Mouse (Mus musculus): ENCODE measurements around the gene Gm20547. TPM values are rescaled to one million over a fixed set of nuclear protein-coding genes. Genes with fewer than 3 reads are reported as not detected.

Gene Gm20547
- not detected in 2 replicates for polyA plus RNA-seq (2014; fragmentation: Nextera tagmentation; extraction: Ambion mirVana)

DNA sequence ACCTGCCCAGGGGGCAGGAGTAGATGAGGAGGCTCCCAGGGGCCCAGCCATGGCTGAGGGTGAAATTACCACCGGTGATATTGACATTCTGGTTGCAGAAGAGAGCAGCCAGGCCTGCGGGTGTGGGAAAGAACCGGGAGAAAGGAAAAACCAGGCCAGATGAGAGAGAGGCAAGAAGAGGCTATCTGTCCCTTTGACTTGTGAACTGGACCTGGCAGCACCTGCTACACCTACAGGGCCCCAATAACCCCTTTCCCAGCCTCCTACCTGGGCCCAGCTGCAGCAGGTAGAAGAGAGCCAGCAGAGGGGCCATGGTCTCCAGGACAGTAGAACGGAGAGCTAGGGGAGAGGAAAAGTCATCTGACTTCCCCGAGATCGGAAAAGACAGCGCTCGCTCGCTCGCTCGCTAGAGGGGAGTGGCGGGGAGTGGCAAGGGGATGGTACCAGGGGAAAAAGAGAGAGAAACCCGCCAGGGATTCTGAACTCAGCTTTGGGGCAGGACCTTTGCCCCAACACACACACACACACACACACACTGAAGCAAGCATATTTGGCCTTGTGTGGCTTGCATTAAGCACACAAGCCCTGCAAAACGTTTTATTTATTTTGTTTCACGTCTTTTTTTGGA lies at the start of gene Gm20547:
TSS of gene Gm20547 (minus strand) at position 360 of the 628 bp plus-strand sequence.
- H3K4me3 ChIP-seq (ENCODE audit: low read length): no peak within 1 kb of the TSS; the same call in 1 of the 2 replicates
- ATAC-seq (ENCODE audit: low FRiP score, low TSS enrichment): no peak

DNA sequence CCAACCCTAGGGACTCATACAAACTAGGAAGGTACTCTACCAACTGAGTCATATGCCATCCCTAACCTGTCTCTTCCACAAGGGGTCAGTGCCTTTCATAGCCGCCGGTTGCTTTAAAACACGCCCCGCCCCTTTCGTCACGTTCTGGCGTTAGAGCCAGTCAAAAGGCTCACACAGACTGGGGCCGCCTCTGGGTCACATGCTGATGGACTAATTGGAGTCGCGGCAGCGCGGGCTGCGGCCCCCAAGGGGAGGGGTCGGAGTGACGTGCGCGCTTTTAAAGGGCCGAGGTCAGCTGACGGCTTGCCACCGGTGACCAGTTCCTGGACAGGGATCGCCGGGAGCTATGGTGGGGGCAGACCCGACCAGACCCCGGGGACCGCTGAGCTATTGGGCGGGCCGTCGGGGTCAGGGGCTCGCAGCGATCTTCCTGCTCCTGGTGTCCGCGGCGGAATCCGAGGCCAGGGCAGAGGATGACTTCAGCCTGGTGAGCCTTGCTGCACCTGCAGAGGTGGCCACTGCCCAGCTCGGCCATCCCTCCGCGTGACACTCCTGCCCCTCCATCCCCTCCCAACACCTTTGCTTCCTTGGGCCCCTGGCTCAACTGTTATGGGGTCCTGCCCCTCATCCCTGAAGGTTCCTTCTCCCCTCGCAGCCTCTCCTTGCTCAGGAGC lies 49.4 kb upstream of the Gm20547 start, which contains the start of gene Neu1:
TSS of gene Neu1 (plus strand) at position 193 of the 674 bp plus-strand sequence.
- under 1% methylated on average over 33 of the region's 38 CpGs for WGBS
- peak; percentile 97 for ATAC-seq (ENCODE audit: low FRiP score, low TSS enrichment)
- no peaks in the 10 kb centered on the region for H3K9me3 ChIP-seq (ENCODE audit: control insufficient read depth, low read length)
- H3K4me2 ChIP-seq (replicated peaks; ENCODE audit: low read depth, low read length): peak within 1 kb of the TSS; percentile 97
- peaks cover 9% of the 10 kb centered on the region; the same call in 1 of the 2 replicates for H3K4me1 ChIP-seq (ENCODE audit: control insufficient read depth, insufficient read depth, low read length)
- no peaks in the 10 kb centered on the region for H3K27me3 ChIP-seq (ENCODE audit: control insufficient read depth, insufficient read depth, low read length)
- H3K27ac ChIP-seq (ENCODE audit: low read depth, low read length): no peak within 1 kb of the TSS
- peaks cover 9% of the 10 kb centered on the region; the same call in 1 of the 2 replicates for H3K36me3 ChIP-seq (ENCODE audit: control insufficient read depth, insufficient read depth, low read length)
- peak within 1 kb of the TSS; percentile 68 for H3K9ac ChIP-seq (ENCODE audit: low read depth, low read length)
- H3K4me3 ChIP-seq (ENCODE audit: low read length): peak within 1 kb of the TSS; percentile 58

More for the DNA sequence above, at the start of gene Gm20547:
- no peaks in the 10 kb centered on the region for H3K9me3 ChIP-seq (ENCODE audit: control insufficient read depth, low read length)
- no peaks in the 10 kb centered on the region for H3K4me1 ChIP-seq (ENCODE audit: control insufficient read depth, insufficient read depth, low read length)
- H3K9ac ChIP-seq (ENCODE audit: low read depth, low read length): no peak within 1 kb of the TSS
- H3K4me2 ChIP-seq (replicated peaks; ENCODE audit: low read depth, low read length): peak within 1 kb of the TSS; percentile 17; the same call in 1 of the 2 replicates
- peaks cover 3% of the 10 kb centered on the region; the same call in 1 of the 2 replicates for H3K27me3 ChIP-seq (ENCODE audit: control insufficient read depth, insufficient read depth, low read length)
- WGBS: 13% methylated on average over 15 of the region's 15 CpGs
- no peaks in the 10 kb centered on the region for H3K36me3 ChIP-seq (ENCODE audit: control insufficient read depth, insufficient read depth, low read length)
- H3K27ac ChIP-seq (ENCODE audit: low read depth, low read length): no peak within 1 kb of the TSS

GRCm38 (mm10) chr17:34928841-34929240 lies 47.0 kb upstream of the Gm20547 start:
- peaks cover 9% of the 10 kb centered on the region; the same call in 1 of the 2 replicates for H3K4me1 ChIP-seq (ENCODE audit: control insufficient read depth, insufficient read depth, low read length)

DNA sequence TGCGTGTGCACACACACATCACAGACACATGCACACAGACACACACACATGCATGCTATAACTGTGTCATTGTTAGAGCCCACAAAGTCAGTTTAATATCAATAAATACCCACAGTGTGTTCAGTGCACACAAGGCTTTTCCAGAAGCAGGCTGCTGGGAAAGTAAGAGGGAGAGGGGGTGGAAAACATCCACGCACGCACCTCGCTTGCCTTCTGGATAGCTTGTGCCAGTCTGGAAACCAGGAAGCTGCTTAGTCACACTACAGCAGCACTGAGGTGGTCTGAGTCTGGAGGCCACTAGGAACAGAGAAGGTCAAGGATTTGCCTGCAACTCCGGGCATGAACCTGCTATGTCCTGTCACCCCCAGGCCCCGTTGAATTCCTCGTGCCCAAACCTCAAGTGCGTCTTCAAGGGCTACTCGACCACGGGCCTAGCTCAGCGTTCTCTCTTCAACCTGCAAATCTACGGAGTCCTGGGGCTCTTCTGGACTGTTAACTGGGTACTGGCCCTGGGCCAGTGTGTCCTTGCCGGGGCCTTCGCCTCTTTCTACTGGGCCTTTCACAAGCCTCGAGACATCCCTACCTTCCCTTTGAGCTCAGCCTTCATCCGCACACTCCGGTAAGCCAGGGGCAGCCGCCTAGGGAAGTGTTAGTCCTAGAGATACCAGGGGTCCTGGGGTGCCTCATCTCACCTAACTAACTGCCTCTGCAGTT lies 45.6 kb upstream of the Gm20547 start:
- Histone ChIP-seq H3K36me3 (ENCODE audit: control insufficient read depth, insufficient read depth, low read length) (no peaks in the 10 kb centered on the region), H3K4me3 (ENCODE audit: low read length) (no peak overlapping the region), H3K9me3 (ENCODE audit: control insufficient read depth, low read length) (no peaks in the 10 kb centered on the region), H3K27ac (ENCODE audit: low read depth, low read length) (no peak overlapping the region), H3K4me1 (ENCODE audit: control insufficient read depth, insufficient read depth, low read length) (peaks cover 8% of the 10 kb centered on the region; the same call in 1 of the 2 replicates), H3K4me2 (replicated peaks; ENCODE audit: low read depth, low read length) (no peak overlapping the region), H3K27me3 (ENCODE audit: control insufficient read depth, insufficient read depth, low read length) (no peaks in the 10 kb centered on the region), H3K9ac (ENCODE audit: low read depth, low read length) (no peak overlapping the region)
- 85% methylated on average over 18 of the region's 18 CpGs for WGBS
- no peak for ATAC-seq (ENCODE audit: low FRiP score, low TSS enrichment)

More at GRCm38 (mm10) chr17:34928841-34929240, 47.0 kb upstream of the Gm20547 start:
- WGBS: 70% methylated on average over 4 of the region's 4 CpGs
- Histone ChIP-seq H3K4me3 (ENCODE audit: low read length) (no peak overlapping the region), H3K27me3 (ENCODE audit: control insufficient read depth, insufficient read depth, low read length) (no peaks in the 10 kb centered on the region), H3K9me3 (ENCODE audit: control insufficient read depth, low read length) (no peaks in the 10 kb centered on the region), H3K9ac (ENCODE audit: low read depth, low read length) (no peak overlapping the region), H3K36me3 (ENCODE audit: control insufficient read depth, insufficient read depth, low read length) (no peaks in the 10 kb centered on the region), H3K4me2 (replicated peaks; ENCODE audit: low read depth, low read length) (no peak overlapping the region), H3K27ac (ENCODE audit: low read depth, low read length) (no peak overlapping the region)
- no peak for ATAC-seq (ENCODE audit: low FRiP score, low TSS enrichment)

- Histone ChIP-seq H3K4me3 (ENCODE audit: low read length) (no peak overlapping the region), H3K4me2 (replicated peaks; ENCODE audit: low read depth, low read length) (no peak overlapping the region), H3K9ac (ENCODE audit: low read depth, low read length) (no peak overlapping the region), H3K27ac (ENCODE audit: low read depth, low read length) (no peak overlapping the region), H3K27me3 (ENCODE audit: control insufficient read depth, insufficient read depth, low read length) (no peaks in the 10 kb centered on the region), H3K4me1 (ENCODE audit: control insufficient read depth, insufficient read depth, low read length) (no peaks in the 10 kb centered on the region; the same call in 1 of the 2 replicates), H3K9me3 (ENCODE audit: control insufficient read depth, low read length) (no peaks in the 10 kb centered on the region), H3K36me3 (ENCODE audit: control insufficient read depth, insufficient read depth, low read length) (no peaks in the 10 kb centered on the region)
- WGBS: 60% methylated on average over 5 of the region's 5 CpGs
- ATAC-seq (ENCODE audit: low FRiP score, low TSS enrichment): no peak
Observed at GRCm38 (mm10) chr17:34924258-34924657, 42.4 kb upstream of the Gm20547 start.

GRCm38 (mm10) chr17:34922939-34923338 lies 41.1 kb upstream of the Gm20547 start:
- Histone ChIP-seq H3K27ac (ENCODE audit: low read depth, low read length) (no peak overlapping the region), H3K27me3 (ENCODE audit: control insufficient read depth, insufficient read depth, low read length) (no peaks in the 10 kb centered on the region), H3K9ac (ENCODE audit: low read depth, low read length) (no peak overlapping the region), H3K4me3 (ENCODE audit: low read length) (no peak overlapping the region), H3K9me3 (ENCODE audit: control insufficient read depth, low read length) (no peaks in the 10 kb centered on the region), H3K36me3 (ENCODE audit: control insufficient read depth, insufficient read depth, low read length) (no peaks in the 10 kb centered on the region), H3K4me2 (replicated peaks; ENCODE audit: low read depth, low read length) (no peak overlapping the region), H3K4me1 (ENCODE audit: control insufficient read depth, insufficient read depth, low read length) (no peaks in the 10 kb centered on the region; the same call in 1 of the 2 replicates)
- 35% methylated on average over 6 of the region's 6 CpGs for WGBS
- peak; percentile 63; the same call in 1 of the 2 replicates for ATAC-seq (ENCODE audit: low FRiP score, low TSS enrichment)

GRCm38 (mm10) chr17:34917188-34917587 lies 35.3 kb upstream of the Gm20547 start:
- Histone ChIP-seq H3K27me3 (ENCODE audit: control insufficient read depth, insufficient read depth, low read length) (no peaks in the 10 kb centered on the region), H3K9ac (ENCODE audit: low read depth, low read length) (no peak overlapping the region), H3K4me2 (replicated peaks; ENCODE audit: low read depth, low read length) (no peak overlapping the region), H3K9me3 (ENCODE audit: control insufficient read depth, low read length) (no peaks in the 10 kb centered on the region), H3K4me1 (ENCODE audit: control insufficient read depth, insufficient read depth, low read length) (0 out of 2 replicates have a peak, but pooled peaks cover 9% of the 10 kb centered on the region), H3K27ac (ENCODE audit: low read depth, low read length) (no peak overlapping the region), H3K4me3 (ENCODE audit: low read length) (no peak overlapping the region), H3K36me3 (ENCODE audit: control insufficient read depth, insufficient read depth, low read length) (peaks cover 19% of the 10 kb centered on the region)
- 79% methylated on average over 9 of the region's 9 CpGs for WGBS
- ATAC-seq (ENCODE audit: low FRiP score, low TSS enrichment): no peak

DNA sequence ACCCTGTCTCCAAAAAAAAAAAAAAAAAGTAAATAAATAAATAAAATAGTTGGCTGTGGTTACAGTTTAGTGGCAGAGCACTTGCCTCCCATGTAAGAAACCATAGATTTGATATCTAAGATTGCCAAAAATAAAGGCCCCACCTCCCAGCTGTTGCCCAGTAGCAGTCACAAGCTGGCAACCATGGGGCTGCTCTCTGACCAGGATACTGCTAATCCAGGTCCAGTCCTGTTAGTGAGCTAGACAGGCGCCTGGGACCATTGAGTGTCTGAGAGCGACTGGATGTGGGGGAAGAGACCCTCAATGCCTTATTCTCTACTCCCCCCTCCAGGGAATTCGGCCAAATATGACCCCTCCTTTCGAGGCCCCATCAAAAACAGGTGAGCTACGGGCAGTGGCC lies 34.5 kb upstream of the Gm20547 start:
- 88% methylated on average over 5 of the region's 5 CpGs for WGBS

More for the DNA sequence above, 34.5 kb upstream of the Gm20547 start:
- H3K4me3 ChIP-seq (ENCODE audit: low read length): no peak overlapping the region
- no peak for ATAC-seq (ENCODE audit: low FRiP score, low TSS enrichment)
- H3K9me3 ChIP-seq (ENCODE audit: control insufficient read depth, low read length): no peaks in the 10 kb centered on the region
- H3K27ac ChIP-seq (ENCODE audit: low read depth, low read length): no peak overlapping the region
- no peak overlapping the region for H3K4me2 ChIP-seq (replicated peaks; ENCODE audit: low read depth, low read length)
- 0 out of 2 replicates have a peak, but pooled peaks cover 9% of the 10 kb centered on the region for H3K4me1 ChIP-seq (ENCODE audit: control insufficient read depth, insufficient read depth, low read length)
- H3K9ac ChIP-seq (ENCODE audit: low read depth, low read length): no peak overlapping the region
- H3K27me3 ChIP-seq (ENCODE audit: control insufficient read depth, insufficient read depth, low read length): no peaks in the 10 kb centered on the region
- H3K36me3 ChIP-seq (ENCODE audit: control insufficient read depth, insufficient read depth, low read length): peaks cover 28% of the 10 kb centered on the region
